Mouse (Mus musculus) heart, adult 11 months (tissue): ENCODE measurements around the gene Vmn2r80.
"Not testable (repeated sequence)": the region's sequence is repeated elsewhere in the genome, so short reads cannot be mapped to it uniquely, and the experiment has no call there.

ENCODE experiments used
- DNase-seq: peaks from one replicate; pipeline ENCODE4 v3.0.0; 2022

The Vmn2r80 gene

GRCm38 (mm10) chr10:79148469-79148868 is at the start of gene Vmn2r80:
Gene Vmn2r80, plus strand, starts transcription at chr10:79148769.
- not testable (repeated sequence) for DNase-seq

GRCm38 (mm10) chr10:79106325-79107282 is 42.0 kb upstream of the Vmn2r80 start:
- DNase-seq, result peak; percentile 72

GRCm38 (mm10) chr10:79107531-79107930 is 41.0 kb upstream of the Vmn2r80 start:
- no peak for DNase-seq

- no peak for DNase-seq
Observed at GRCm38 (mm10) chr10:79109156-79109555, 39.4 kb upstream of the Vmn2r80 start.

GRCm38 (mm10) chr10:79110482-79110881 is 38.1 kb upstream of the Vmn2r80 start:
- no peak for DNase-seq

- peak; percentile 39 for DNase-seq
Observed at GRCm38 (mm10) chr10:79115085-79115484, 33.5 kb upstream of the Vmn2r80 start.

- DNase-seq, result peak; percentile 90
Observed at GRCm38 (mm10) chr10:79116125-79116849, 32.3 kb upstream of the Vmn2r80 start.

GRCm38 (mm10) chr10:79151602-79152001 is 3.0 kb downstream of the Vmn2r80 start:
- DNase-seq, result no peak

GRCm38 (mm10) chr10:79199973-79200372 is 51.4 kb downstream of the Vmn2r80 start:
- DNase-seq, result not testable (repeated sequence)

- DNase-seq, result no peak
Observed at GRCm38 (mm10) chr10:79220432-79220831, 71.9 kb downstream of the Vmn2r80 start.

- DNase-seq, result no peak
Observed at GRCm38 (mm10) chr10:79221606-79222005, 73.0 kb downstream of the Vmn2r80 start.

GRCm38 (mm10) chr10:79222214-79222613 is 73.6 kb downstream of the Vmn2r80 start:
- DNase-seq, result peak; percentile 55
